Mouse (Mus musculus) midbrain, postnatal 0 days (tissue): ENCODE results near the gene Zfp512. TPM values are rescaled to one million over a fixed set of nuclear protein-coding genes. Genes with fewer than 3 reads are reported as not detected.

ENCODE experiments used
- ATAC-seq: fragments of 200-750 bp; cut with Nextera tagmentation; 2 replicates; pipeline ENCODE4 v1.8.0; 2017; ENCODE audit warnings: moderate number of reproducible peaks, mild to moderate bottlenecking, moderate TSS enrichment, moderate library complexity; ENCODE audit not compliant: low FRiP score
- DNase-seq: peaks from one replicate; pipeline ENCODE4 v3.0.0-alpha.2; 2015; ENCODE audit warnings: low spot score
- H3K27ac ChIP-seq: fragments of 300-500 bp; sonication (generic); 2 replicates; pipeline ENCODE4 v1.5.1; 2014; ENCODE audit warnings: low read depth, mild to moderate bottlenecking, low read length, mixed read lengths
- H3K27me3 ChIP-seq: fragments of 300-500 bp; sonication (generic); 2 replicates; pipeline ENCODE4 v1.6.1; 2014; ENCODE audit warnings: low read length, control low read depth, mixed read lengths; ENCODE audit not compliant: insufficient read depth
- H3K36me3 ChIP-seq: fragments of 300-500 bp; sonication (generic); 2 replicates; pipeline ENCODE4 v1.6.1; 2014; ENCODE audit warnings: low read length, control low read depth, mixed read lengths; ENCODE audit not compliant: insufficient read depth
- H3K4me1 ChIP-seq: fragments of 300-500 bp; sonication (generic); 2 replicates; pipeline ENCODE4 v1.6.1; 2014; ENCODE audit warnings: mild to moderate bottlenecking, control low read depth, antibody characterized with exemption, low read length, mixed read lengths; ENCODE audit not compliant: insufficient read depth
- H3K4me2 ChIP-seq: fragments of 300-500 bp; sonication (generic); 2 replicates; pipeline ENCODE4 v1.6.1; 2014; ENCODE audit warnings: low read depth, mild to moderate bottlenecking, low read length, mixed read lengths; ENCODE audit not compliant: poor library complexity, severe bottlenecking
- H3K4me3 ChIP-seq: fragments of 300-500 bp; sonication (generic); 2 replicates; pipeline ENCODE4 v1.5.1; 2014; ENCODE audit warnings: low read depth, mild to moderate bottlenecking, low read length, moderate library complexity
- H3K9ac ChIP-seq: fragments of 300-500 bp; sonication (generic); replicated peaks from 2 replicates; pipeline ENCODE4 v1.6.1; 2014; ENCODE audit warnings: mild to moderate bottlenecking, low read length, moderate library complexity, mixed read lengths; ENCODE audit not compliant: poor library complexity, severe bottlenecking
- H3K9me3 ChIP-seq: fragments of 300-500 bp; sonication (generic); 2 replicates; pipeline ENCODE4 v1.6.1; 2016; ENCODE audit warnings: low read length, control low read depth
- CTCF ChIP-seq: IDR thresholded peaks from 2 replicates; pipeline ENCODE4 v1.5.1; 2016; ENCODE audit warnings: antibody characterized with exemption, mild to moderate bottlenecking
- WGBS: fragments of 180-500 bp; shearing (Covaris S2); extraction: QIAGEN DNeasy Blood & Tissue Kit; methylation state at CpG from one replicate; pipeline ENCODE4 v1.1.7; 2014; 5-methylcytosine and 5-hydroxymethylcytosine counted together
- polyA plus RNA-seq: library from polyadenylated mRNA; unstranded; fragments of >200 nt; fragmentation: Nextera tagmentation; extraction: Ambion mirVana; gene quantifications from 2 replicates; pipeline ENCODE4 v1.2.1, GENCODE M21; 2015
- total RNA-seq: library from RNA; depleted of rRNA; stranded (reverse); fragments of >200 nt; gene quantifications from 2 replicates; pipeline ENCODE4 v1.2.3, GENCODE M21; 2014

Gene Zfp512
- total and polyA plus RNA-seq, 2 experiments from 2014 or later, result 74.6 to 94.2 TPM

- H3K4me3 ChIP-seq, result no peak overlapping the region
- H3K4me2 ChIP-seq, result no peak overlapping the region
- ATAC-seq, result no peak
- no peak overlapping the region for H3K9ac ChIP-seq
- TF ChIP-seq CTCF, result no peak
- peaks cover 7% of the 10 kb centered on the region for H3K4me1 ChIP-seq
- WGBS, result 33% methylated on average over 1 of the region's 1 CpGs
- no peaks in the 10 kb centered on the region for H3K9me3 ChIP-seq
- DNase-seq, result no peak
- H3K27ac ChIP-seq, result no peak overlapping the region
- no peaks in the 10 kb centered on the region for H3K27me3 ChIP-seq
- H3K36me3 ChIP-seq, result 0 out of 2 replicates have a peak, but pooled peaks cover 4% of the 10 kb centered on the region
These were observed 39.8 kb downstream of the Zfp512 start for GRCm38 (mm10) chr5:31492031-31492430.

GRCm38 (mm10) chr5:31494513-31495297, 42.5 kb downstream of the Zfp512 start, which contains the start of gene Gpn1:
TSS of gene Gpn1 (plus strand) at chr5:31494741.
- WGBS, result under 1% methylated on average over 49 of the region's 49 CpGs
- H3K27ac ChIP-seq, result no peak within 1 kb of the TSS
- TF ChIP-seq CTCF, result no peak
- peaks cover 13% of the 10 kb centered on the region for H3K36me3 ChIP-seq
- ATAC-seq (peak; percentile 100), DNase-seq (peak; percentile 96)
- peak within 1 kb of the TSS; percentile 68 for H3K9ac ChIP-seq
- peak within 1 kb of the TSS; percentile 89 for H3K4me3 ChIP-seq
- no peaks in the 10 kb centered on the region for H3K27me3 ChIP-seq
- H3K9me3 ChIP-seq, result no peaks in the 10 kb centered on the region
- peak within 1 kb of the TSS; percentile 79 for H3K4me2 ChIP-seq
- peaks cover 7% of the 10 kb centered on the region for H3K4me1 ChIP-seq

DNA sequence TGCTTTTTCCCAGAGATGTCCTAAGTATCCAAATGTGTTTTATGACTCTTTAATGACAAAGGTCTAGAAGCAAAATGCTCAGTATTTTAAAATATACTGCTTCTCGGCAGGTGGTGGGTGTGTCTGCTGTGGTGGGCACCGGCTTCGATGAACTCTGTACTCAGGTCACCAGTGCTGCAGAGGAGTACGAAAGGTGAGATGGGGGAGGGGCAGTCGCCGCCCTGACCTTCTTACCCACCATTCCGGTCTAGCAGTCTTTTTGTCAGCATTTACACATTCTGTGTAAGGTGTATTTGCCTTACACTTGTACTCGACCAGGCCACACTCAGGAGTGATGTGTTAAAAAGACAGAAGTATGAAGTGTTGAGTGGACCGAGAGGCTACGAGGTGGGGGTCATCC, 52.6 kb downstream of the Zfp512 start:
- DNase-seq, result no peak
- no peaks in the 10 kb centered on the region for H3K27me3 ChIP-seq
- no peak overlapping the region for H3K27ac ChIP-seq
- ATAC-seq, result no peak
- no peak overlapping the region for H3K4me2 ChIP-seq
- H3K9me3 ChIP-seq, result no peaks in the 10 kb centered on the region
- H3K4me1 ChIP-seq, result no peaks in the 10 kb centered on the region
- H3K36me3 ChIP-seq, result peaks cover 55% of the 10 kb centered on the region
- no peak for TF ChIP-seq CTCF
- H3K9ac ChIP-seq, result no peak overlapping the region
- H3K4me3 ChIP-seq, result no peak overlapping the region
- WGBS, result 93% methylated on average over 10 of the region's 10 CpGs

DNA sequence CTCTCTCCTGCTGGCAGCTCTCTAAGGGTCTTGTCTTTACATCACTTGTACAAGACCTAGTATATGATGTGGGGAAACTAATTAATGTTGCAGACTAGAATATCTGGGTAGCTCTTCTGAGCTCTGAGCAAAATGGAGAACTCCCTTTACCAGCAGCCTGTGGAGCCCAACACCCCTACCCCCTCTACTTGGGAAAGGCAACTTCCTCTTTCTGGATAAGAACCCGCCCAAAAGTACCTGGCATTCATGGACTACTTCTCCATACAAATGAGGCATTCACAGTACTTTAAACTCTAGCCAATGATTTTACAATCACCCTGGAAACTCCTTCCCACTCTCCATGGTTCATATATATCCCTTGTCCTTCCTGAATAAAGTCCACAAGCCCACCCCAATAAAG, 60.2 kb downstream of the Zfp512 start:
- 84% methylated on average over 1 of the region's 1 CpGs for WGBS
- DNase-seq (no peak), ATAC-seq (no peak)
- H3K36me3 ChIP-seq, result peaks cover 74% of the 10 kb centered on the region
- TF ChIP-seq CTCF, result no peak
- no peaks in the 10 kb centered on the region for H3K27me3 ChIP-seq
- no peaks in the 10 kb centered on the region for H3K9me3 ChIP-seq
- no peak overlapping the region for H3K27ac ChIP-seq
- H3K4me2 ChIP-seq, result no peak overlapping the region
- no peak overlapping the region for H3K9ac ChIP-seq
- H3K4me1 ChIP-seq, result no peaks in the 10 kb centered on the region
- no peak overlapping the region for H3K4me3 ChIP-seq

- TF ChIP-seq CTCF, result no peak
- H3K27ac ChIP-seq, result no peak overlapping the region
- WGBS, result 94% methylated on average over 6 of the region's 6 CpGs
- ATAC-seq (no peak), DNase-seq (no peak)
- no peak overlapping the region for H3K4me3 ChIP-seq
- no peaks in the 10 kb centered on the region for H3K9me3 ChIP-seq
- no peaks in the 10 kb centered on the region for H3K27me3 ChIP-seq
- H3K4me1 ChIP-seq, result peaks cover 4% of the 10 kb centered on the region
- H3K9ac ChIP-seq, result no peak overlapping the region
- no peak overlapping the region for H3K4me2 ChIP-seq
- peaks cover 63% of the 10 kb centered on the region for H3K36me3 ChIP-seq
These were observed 68.3 kb downstream of the Zfp512 start for GRCm38 (mm10) chr5:31520556-31520955.

- Histone ChIP-seq H3K36me3 (peaks cover 24% of the 10 kb centered on the region), H3K9me3 (no peaks in the 10 kb centered on the region), H3K9ac (peak within 1 kb of the TSS; percentile 80), H3K27me3 (no peaks in the 10 kb centered on the region), H3K4me1 (peaks cover 9% of the 10 kb centered on the region), H3K4me3 (peak within 1 kb of the TSS; percentile 84), H3K27ac (peak within 1 kb of the TSS; percentile 89), H3K4me2 (peak within 1 kb of the TSS; percentile 98)
- DNase-seq (peak; percentile 85), ATAC-seq (peak; percentile 88)
- TF ChIP-seq CTCF, result no peak
- whole genome bisulfite sequencing, result under 1% methylated on average over 28 of the region's 28 CpGs
These were observed 74.3 kb downstream of the Zfp512 start, which contains the start of gene Slc4a1ap for GRCm38 (mm10) chr5:31526354-31527116. TSS of gene Slc4a1ap (plus strand) at chr5:31526995.
